Mouse (Mus musculus) adrenal gland, postnatal 4 days (tissue): ENCODE measurements around the gene Kcng4. TPM values are rescaled to one million over a fixed set of nuclear protein-coding genes. Genes with fewer than 3 reads are reported as not detected.

ENCODE experiments used
- DNase-seq, 2 experiments: peaks; one replicate each; pipeline ENCODE4 v3.0.0; 2021 to 2022; ENCODE audit warnings: low spot score in 2 of 2, mixed read lengths in 2 of 2
- total RNA-seq, 2 experiments: library from RNA; stranded (reverse); gene quantifications; 2 replicates each; pipeline ENCODE4 v1.2.3; 2021

Gene Kcng4
- total RNA-seq, 2 experiments from 2014 or later: 0.59 to 0.81 TPM

GRCm38 (mm10) chr8:119616811-119617210, 18.7 kb downstream of the Kcng4 start:
- DNase-seq: no peak

GRCm38 (mm10) chr8:119616358-119616757, 19.1 kb downstream of the Kcng4 start:
- DNase-seq: no peak

GRCm38 (mm10) chr8:119615096-119615495, 20.4 kb downstream of the Kcng4 start:
- no peak for DNase-seq

- DNase-seq: no peak
Observed at GRCm38 (mm10) chr8:119612471-119612870, 23.0 kb downstream of the Kcng4 start, which contains the start of gene Adad2. TSS of gene Adad2 (plus strand) at chr8:119612747.

GRCm38 (mm10) chr8:119606224-119606623, 29.3 kb downstream of the Kcng4 start:
- DNase-seq: no peak

- DNase-seq: peak; percentile 76 to 85
Observed at GRCm38 (mm10) chr8:119604996-119605395, 30.5 kb downstream of the Kcng4 start, which contains the start of gene Taf1c. TSS of gene Taf1c (minus strand) at chr8:119605222.

GRCm38 (mm10) chr8:119604398-119604803, 31.1 kb downstream of the Kcng4 start:
- DNase-seq: no peak

GRCm38 (mm10) chr8:119603771-119604170, 31.7 kb downstream of the Kcng4 start:
- DNase-seq: no peak

- DNase-seq: no peak
Observed at GRCm38 (mm10) chr8:119591456-119591855, 44.0 kb downstream of the Kcng4 start.

- DNase-seq: no peak
Observed at GRCm38 (mm10) chr8:119590348-119590747, 45.1 kb downstream of the Kcng4 start.

- DNase-seq: no peak
Observed at GRCm38 (mm10) chr8:119588844-119589243, 46.6 kb downstream of the Kcng4 start.

- DNase-seq: no peak
Observed at GRCm38 (mm10) chr8:119588321-119588720, 47.2 kb downstream of the Kcng4 start.

- DNase-seq: no peak
Observed at GRCm38 (mm10) chr8:119585901-119586300, 49.6 kb downstream of the Kcng4 start.

GRCm38 (mm10) chr8:119580441-119581161, 54.9 kb downstream of the Kcng4 start:
- no peak for DNase-seq

GRCm38 (mm10) chr8:119579096-119579495, 56.4 kb downstream of the Kcng4 start:
- no peak for DNase-seq

- no peak for DNase-seq
Observed at GRCm38 (mm10) chr8:119575366-119575726, 60.1 kb downstream of the Kcng4 start.

- DNase-seq: peak; percentile 93 to 99
Observed at GRCm38 (mm10) chr8:119574437-119575365, 60.8 kb downstream of the Kcng4 start, which contains the start of the genes Hsdl1 and Dnaaf1. TSS of gene Hsdl1 (minus strand) at chr8:119575183. TSS of gene Dnaaf1 (plus strand) at chr8:119575235.

Other genes with a start within 250 kb of the Kcng4 start
- 10 to 100 TPM; 33.7 to 39.1 TPM for gene Mlycd, start 240.8 kb downstream of the Kcng4 start, total RNA-seq
- gene Osgin1, start 201.6 kb downstream of the Kcng4 start, total RNA-seq: 10 to 100 TPM; 46.6 to 90.7 TPM
- 10 to 100 TPM; 19.4 to 20.8 TPM for gene Necab2, start 189.0 kb downstream of the Kcng4 start, total RNA-seq
- gene Slc38a8, start 134.0 kb downstream of the Kcng4 start, total RNA-seq: under 1 TPM in 1 of 2 experiments, not detected in 1; 0.39 TPM
- gene Mbtps1, start 76.9 kb downstream of the Kcng4 start, total RNA-seq: 100 to 1,000 TPM; 156 to 163 TPM
- 10 to 100 TPM; 42.5 to 44.5 TPM for gene Hsdl1, start 60.5 kb downstream of the Kcng4 start, total RNA-seq
- under 1 TPM in 1 of 2 experiments, not detected in 1; 0.17 TPM for gene Dnaaf1, start 60.4 kb downstream of the Kcng4 start, total RNA-seq
- 10 to 100 TPM; 19.5 to 23.6 TPM for gene Taf1c, start 30.5 kb downstream of the Kcng4 start, total RNA-seq
- not detected for gene Adad2, start 22.9 kb downstream of the Kcng4 start, total RNA-seq
- gene Wfdc1, start 30.7 kb upstream of the Kcng4 start, total RNA-seq: 10 to 100 TPM; 19.7 to 26.9 TPM
- under 1 TPM; 0.42 to 0.48 TPM for gene Atp2c2, start 64.3 kb upstream of the Kcng4 start, total RNA-seq
- 10 to 100 TPM; 16.7 to 17.3 TPM for gene Tldc1, start 142.7 kb upstream of the Kcng4 start, total RNA-seq
- 100 to 1,000 TPM in 1 of 2 experiments, 10 to 100 TPM in 1; 95.9 to 114 TPM for gene Cotl1, start 204.9 kb upstream of the Kcng4 start, total RNA-seq
- gene Klhl36, start 226.6 kb upstream of the Kcng4 start, total RNA-seq: 10 to 100 TPM; 15.7 to 18.8 TPM